Mouse (Mus musculus) frontal cortex, postnatal 14 days (tissue): ENCODE measurements around the gene Bag5.

Experiments used
- DNase-seq, 2 experiments: peaks; one replicate each; pipeline ENCODE4 v3.0.0; 2022; ENCODE audit warnings: low spot score in 2 of 2

Bag5 gene

GRCm38 (mm10) chr12:111698346-111698913 lies 14.6 kb downstream of the Bag5 start:
- DNase-seq, result no peak

GRCm38 (mm10) chr12:111697708-111698107 lies 15.3 kb downstream of the Bag5 start:
- no peak for DNase-seq

GRCm38 (mm10) chr12:111696239-111696638 lies 16.8 kb downstream of the Bag5 start:
- peak in 1 of 2 experiments; percentile 70 for DNase-seq

- no peak for DNase-seq
Observed at GRCm38 (mm10) chr12:111694880-111695804, 17.9 kb downstream of the Bag5 start.

GRCm38 (mm10) chr12:111694271-111694781 lies 18.7 kb downstream of the Bag5 start:
- DNase-seq, result no peak

- DNase-seq, result peak; percentile 59 to 84
Observed at GRCm38 (mm10) chr12:111693341-111694270, 19.5 kb downstream of the Bag5 start.

- DNase-seq, result no peak
Observed at GRCm38 (mm10) chr12:111692899-111693298, 20.2 kb downstream of the Bag5 start.

- DNase-seq, result no peak
Observed at GRCm38 (mm10) chr12:111691346-111691872, 21.6 kb downstream of the Bag5 start.

GRCm38 (mm10) chr12:111689426-111689825 lies 23.6 kb downstream of the Bag5 start:
- no peak for DNase-seq

GRCm38 (mm10) chr12:111688069-111688428 lies 25.0 kb downstream of the Bag5 start:
- DNase-seq, result no peak

GRCm38 (mm10) chr12:111687350-111688068 lies 25.5 kb downstream of the Bag5 start:
- no peak for DNase-seq

- DNase-seq, result no peak
Observed at GRCm38 (mm10) chr12:111686390-111686789, 26.7 kb downstream of the Bag5 start.

- no peak for DNase-seq
Observed at GRCm38 (mm10) chr12:111682806-111683205, 30.3 kb downstream of the Bag5 start.

- DNase-seq, result no peak
Observed at GRCm38 (mm10) chr12:111682003-111682402, 31.1 kb downstream of the Bag5 start.

- no peak for DNase-seq
Observed at GRCm38 (mm10) chr12:111681305-111681704, 31.8 kb downstream of the Bag5 start.

- no peak for DNase-seq
Observed at GRCm38 (mm10) chr12:111680661-111681060, 32.4 kb downstream of the Bag5 start.

GRCm38 (mm10) chr12:111678997-111679396 lies 34.1 kb downstream of the Bag5 start:
- DNase-seq, result no peak

GRCm38 (mm10) chr12:111678670-111678933 lies 34.5 kb downstream of the Bag5 start:
- no peak for DNase-seq

- DNase-seq, result peak; percentile 80 to 81
Observed at GRCm38 (mm10) chr12:111677882-111678669, 35.0 kb downstream of the Bag5 start, which contains the start of gene Trmt61a. TSS of gene Trmt61a (plus strand) at chr12:111678105.

GRCm38 (mm10) chr12:111677421-111677820 lies 35.6 kb downstream of the Bag5 start:
- no peak for DNase-seq
